Mouse (Mus musculus) neutrophil, adult 5-6 weeks (primary cell): ENCODE data around the gene Olfr1161. TPM values are rescaled to one million over a fixed set of nuclear protein-coding genes. Genes with fewer than 3 reads are reported as not detected.
"Not testable (repeated sequence)": the region's sequence is repeated elsewhere in the genome, so short reads cannot be mapped to it uniquely, and the experiment has no call there.

Source experiments
- ATAC-seq: fragments of 151-379, 151-347 bp; 2 replicates; pipeline ENCODE4 v1.8.0; 2017; ENCODE audit warnings: mild to moderate bottlenecking, moderate TSS enrichment; ENCODE audit not compliant: insufficient number of reproducible peaks, poor library complexity, low FRiP score, severe bottlenecking; ENCODE audit errors: extremely low read depth
- total RNA-seq: library from RNA; stranded (forward); fragments of 200-1000 nt; gene quantifications from 2 replicates; pipeline ENCODE4 v1.2.3, GENCODE M21; 2017

Gene Olfr1161
- total RNA-seq: not detected in 2 replicates

GRCm38 (mm10) chr2:88022474-88022873, at the start of gene Olfr1161:
Gene Olfr1161 (plus strand): TSS chr2:88022774.
- not testable (repeated sequence) for ATAC-seq

GRCm38 (mm10) chr2:87974563-87974962, 48.0 kb upstream of the Olfr1161 start, which contains the start of gene Olfr74:
Gene Olfr74 (minus strand): TSS chr2:87974663.
- ATAC-seq: no peak

DNA sequence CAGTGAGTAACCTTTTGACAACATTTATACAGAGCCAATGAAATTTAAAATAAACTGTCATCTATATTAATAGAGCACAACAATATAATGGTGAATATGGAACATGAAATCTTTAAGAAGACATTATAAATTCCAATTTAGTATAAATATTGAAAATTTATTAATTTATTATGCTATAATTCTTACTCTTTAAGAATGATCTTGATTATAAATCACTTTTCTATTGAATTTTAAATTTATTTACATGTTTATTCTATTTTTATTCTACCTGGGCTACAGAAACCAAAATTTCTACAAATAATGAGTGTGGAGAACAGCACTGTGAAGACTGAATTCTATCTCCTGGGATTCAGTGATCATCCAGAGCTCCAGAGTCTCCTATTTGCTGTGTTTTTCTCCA, 32.8 kb upstream of the Olfr1161 start, which contains the start of gene Olfr1158:
Gene Olfr1158, plus strand, starts transcription at position 301 of the 400 bp plus-strand sequence.
- ATAC-seq: no peak

DNA sequence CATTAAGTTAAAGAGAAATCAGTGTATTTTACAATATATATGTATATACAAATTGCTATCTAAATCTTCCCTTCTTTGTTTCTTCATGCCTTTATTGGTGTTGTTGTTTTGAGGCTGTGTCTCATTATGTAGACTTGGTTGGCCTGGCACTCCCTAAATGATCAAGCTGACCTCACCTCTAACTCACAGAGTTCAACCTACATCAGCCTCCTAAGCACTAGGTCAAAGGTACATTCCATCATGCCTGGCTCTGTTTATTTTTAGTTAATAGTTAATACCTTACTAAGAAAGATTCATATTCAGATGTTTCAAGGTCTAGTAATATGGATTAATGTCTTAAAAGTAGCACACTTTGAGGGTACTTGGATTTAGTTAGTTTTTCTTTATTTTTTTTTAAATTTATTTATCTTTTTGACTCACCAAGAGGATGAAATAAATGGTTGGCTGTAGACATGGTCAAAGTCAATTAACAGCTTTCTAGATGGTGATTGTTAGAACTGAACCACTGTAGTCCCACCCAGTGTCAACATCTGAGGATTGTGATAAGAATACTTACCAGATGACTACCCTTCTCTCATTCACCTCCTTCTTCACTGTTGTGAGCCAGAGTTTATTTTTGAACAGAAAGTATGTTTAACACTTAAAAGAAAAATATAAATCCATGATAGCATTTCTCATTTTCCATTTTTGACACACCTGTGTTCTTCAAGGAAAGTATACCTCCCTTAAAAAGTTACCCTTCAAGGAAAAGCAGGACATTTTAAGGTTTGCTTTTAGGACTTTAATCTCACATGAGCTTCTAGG, 14.9 kb upstream of the Olfr1161 start, which contains the start of gene Olfr1160:
Gene Olfr1160, minus strand, starts transcription at position 754 of the 804 bp plus-strand sequence.
- no peak for ATAC-seq

- ATAC-seq: no peak
These were observed 15.0 kb downstream of the Olfr1161 start, which contains the start of gene Olfr73 for GRCm38 (mm10) chr2:88037599-88037998. Gene Olfr73 (minus strand): TSS chr2:88037699.

DNA sequence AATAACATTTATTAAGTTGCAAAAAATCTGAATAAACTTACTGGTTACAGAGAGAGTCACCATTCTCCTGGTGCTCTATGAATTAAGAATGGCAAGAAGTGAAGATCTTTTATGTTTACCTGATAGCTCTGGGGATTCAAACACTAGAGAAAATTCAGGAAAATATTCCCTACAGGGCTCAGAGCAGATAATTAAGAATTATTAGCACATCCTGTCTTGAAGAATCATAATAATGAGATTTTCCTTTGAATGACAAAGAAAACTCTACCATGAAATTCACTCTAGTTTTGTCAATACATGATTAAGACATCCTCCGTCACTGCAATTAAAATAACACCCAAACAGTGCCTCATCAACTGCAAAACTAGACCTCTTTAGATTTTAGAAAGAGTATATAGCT, 28.5 kb downstream of the Olfr1161 start, which contains the start of gene Olfr1162:
Gene Olfr1162, minus strand, starts transcription at position 101 of the 400 bp plus-strand sequence.
- no peak for ATAC-seq

DNA sequence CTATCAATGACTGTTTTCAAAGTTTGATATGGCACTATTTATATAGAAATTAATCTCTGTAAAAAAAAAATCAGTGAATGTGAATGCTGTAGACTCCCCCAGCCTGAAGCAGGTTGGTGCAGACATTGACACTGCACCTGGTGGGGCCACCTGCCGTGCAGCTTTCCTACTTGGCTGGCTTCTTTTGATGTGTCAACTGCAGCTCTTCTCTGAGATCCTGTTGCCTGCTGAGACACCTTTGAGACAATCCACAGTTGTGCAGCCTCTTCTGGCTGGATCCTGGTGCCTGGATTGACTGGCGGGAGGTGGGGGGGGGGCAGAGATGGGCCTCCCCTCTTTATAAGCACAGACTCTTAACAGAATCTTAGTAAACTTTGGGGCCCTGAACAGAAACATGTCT, 41.0 kb downstream of the Olfr1161 start:
- ATAC-seq: no peak

DNA sequence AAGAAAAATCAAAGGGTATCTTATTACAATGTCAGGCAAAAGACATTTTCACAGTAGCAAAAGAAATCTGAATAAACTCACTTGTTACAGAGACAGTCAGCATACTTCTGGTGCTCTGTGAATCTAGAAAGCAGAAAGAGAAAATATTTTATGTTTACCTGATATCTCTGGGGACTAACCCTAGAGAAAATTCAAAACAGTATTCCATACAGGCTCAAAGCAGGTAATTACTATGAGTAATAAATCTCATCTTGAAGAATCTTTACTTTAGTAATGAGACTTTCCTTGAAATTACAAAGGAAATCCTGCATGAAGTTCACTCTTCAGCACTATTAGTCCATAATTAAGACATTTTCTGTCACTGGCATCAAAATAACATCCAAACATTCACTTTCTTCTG, 49.2 kb downstream of the Olfr1161 start, which contains the start of gene Olfr1163:
Gene Olfr1163, minus strand, starts transcription at position 101 of the 400 bp plus-strand sequence.
- ATAC-seq: no peak

Other genes starting within 250 kb of the Olfr1161 start
- gene Olfr152, start 243.3 kb upstream of the Olfr1161 start, total RNA-seq: not detected in 2 replicates
- not detected in 2 replicates for gene Olfr1143, start 222.2 kb upstream of the Olfr1161 start, total RNA-seq
- gene Olfr1145, start 213.0 kb upstream of the Olfr1161 start, total RNA-seq: not detected in 2 replicates
- gene Olfr1148, start 192.2 kb upstream of the Olfr1161 start, total RNA-seq: not detected in 2 replicates
- not detected in 2 replicates for gene Olfr1150-ps1, start 178.8 kb upstream of the Olfr1161 start, total RNA-seq
- gene Olfr1151, start 166.9 kb upstream of the Olfr1161 start, total RNA-seq: not detected in 2 replicates
- gene Olfr1152, start 156.3 kb upstream of the Olfr1161 start, total RNA-seq: not detected in 2 replicates
- gene Olfr1153, start 127.8 kb upstream of the Olfr1161 start, total RNA-seq: not detected in 2 replicates
- not detected in 2 replicates for gene Olfr1154, start 117.6 kb upstream of the Olfr1161 start, total RNA-seq
- gene Olfr1155, start 77.6 kb upstream of the Olfr1161 start, total RNA-seq: not detected in 2 replicates
- gene Olfr1156, start 69.7 kb upstream of the Olfr1161 start, total RNA-seq: 0.12 TPM in 1 of 2 replicates, not detected in the other
- gene Olfr1157, start 54.5 kb upstream of the Olfr1161 start, total RNA-seq: not detected in 2 replicates
- gene Olfr74, start 48.1 kb upstream of the Olfr1161 start, total RNA-seq: not detected in 2 replicates
- gene Olfr1158, start 32.7 kb upstream of the Olfr1161 start, total RNA-seq: not detected in 2 replicates
- gene Olfr1160, start 14.5 kb upstream of the Olfr1161 start, total RNA-seq: not detected in 2 replicates
- gene Olfr73, start 14.9 kb downstream of the Olfr1161 start, total RNA-seq: not detected in 2 replicates
- gene Olfr1162, start 28.4 kb downstream of the Olfr1161 start, total RNA-seq: not detected in 2 replicates
- gene Olfr1163, start 49.1 kb downstream of the Olfr1161 start, total RNA-seq: not detected in 2 replicates
- not detected in 2 replicates for gene Olfr1164, start 71.2 kb downstream of the Olfr1161 start, total RNA-seq
- not detected in 2 replicates for gene Olfr1166, start 105.5 kb downstream of the Olfr1161 start, total RNA-seq
- gene Olfr1167, start 132.4 kb downstream of the Olfr1161 start, total RNA-seq: not detected in 2 replicates
- gene Olfr1168, start 159.1 kb downstream of the Olfr1161 start, total RNA-seq: not detected in 2 replicates
- gene Olfr1170, start 205.6 kb downstream of the Olfr1161 start, total RNA-seq: not detected in 2 replicates